Mouse (Mus musculus) gastrocnemius, adult 18-20 months (tissue): ENCODE data around the gene Plekha5. TPM values are rescaled to one million over a fixed set of nuclear protein-coding genes. Genes with fewer than 3 reads are reported as not detected.
"Not testable (repeated sequence)": the region's sequence is repeated elsewhere in the genome, so short reads cannot be mapped to it uniquely, and the experiment has no call there.

Experiments used
- DNase-seq: peaks from one replicate; pipeline ENCODE4 v3.0.0; 2021; ENCODE audit warnings: low spot score
- total RNA-seq, 2 experiments: library from RNA; stranded (reverse); gene quantifications; 2 replicates each; pipeline ENCODE4 v1.2.3; 2021

The Plekha5 gene
- total RNA-seq, 2 experiments from 2014 or later, result 10.0 to 10.5 TPM

GRCm38 (mm10) chr6:140521832-140522231, 98.0 kb downstream of the Plekha5 start:
- no peak for DNase-seq

GRCm38 (mm10) chr6:140523600-140523999, 99.7 kb downstream of the Plekha5 start:
- no peak for DNase-seq

- no peak for DNase-seq
Measured at GRCm38 (mm10) chr6:140528414-140528813, 104.6 kb downstream of the Plekha5 start.

- not testable (repeated sequence) for DNase-seq
Measured at GRCm38 (mm10) chr6:140532858-140533257, 109.0 kb downstream of the Plekha5 start.

- DNase-seq, result no peak
Measured at GRCm38 (mm10) chr6:140533606-140534005, 109.8 kb downstream of the Plekha5 start.

- DNase-seq, result no peak
Measured at GRCm38 (mm10) chr6:140535504-140535903, 111.7 kb downstream of the Plekha5 start.

- no peak for DNase-seq
Measured at GRCm38 (mm10) chr6:140541919-140542318, 118.1 kb downstream of the Plekha5 start.

GRCm38 (mm10) chr6:140543005-140543794, 119.3 kb downstream of the Plekha5 start:
- DNase-seq, result no peak

- DNase-seq, result no peak
Measured at GRCm38 (mm10) chr6:140546095-140546494, 122.2 kb downstream of the Plekha5 start.

GRCm38 (mm10) chr6:140546648-140547201, 122.9 kb downstream of the Plekha5 start:
- DNase-seq, result no peak

- peak; percentile 12 for DNase-seq
Measured at GRCm38 (mm10) chr6:140547203-140547944, 123.5 kb downstream of the Plekha5 start.

GRCm38 (mm10) chr6:140548082-140548769, 124.4 kb downstream of the Plekha5 start:
- no peak for DNase-seq

GRCm38 (mm10) chr6:140550741-140551140, 126.9 kb downstream of the Plekha5 start:
- peak; percentile 13 for DNase-seq

GRCm38 (mm10) chr6:140554261-140554660, 130.4 kb downstream of the Plekha5 start:
- no peak for DNase-seq

- DNase-seq, result no peak
Measured at GRCm38 (mm10) chr6:140559411-140559810, 135.6 kb downstream of the Plekha5 start.

GRCm38 (mm10) chr6:140561151-140561916, 137.5 kb downstream of the Plekha5 start:
- DNase-seq, result peak; percentile 22

GRCm38 (mm10) chr6:140561917-140562590, 138.2 kb downstream of the Plekha5 start:
- no peak for DNase-seq

GRCm38 (mm10) chr6:140567199-140567598, 143.3 kb downstream of the Plekha5 start:
- no peak for DNase-seq

GRCm38 (mm10) chr6:140567897-140568296, 144.0 kb downstream of the Plekha5 start:
- DNase-seq, result no peak

GRCm38 (mm10) chr6:140570152-140570551, 146.3 kb downstream of the Plekha5 start:
- DNase-seq, result no peak
